Mouse (Mus musculus) limb, embryonic 10.5 days (tissue): Measurements from ENCODE around the gene Rhbg. TPM values are rescaled to one million over a fixed set of nuclear protein-coding genes. Genes with fewer than 3 reads are reported as not detected.

ENCODE experiments used
- DNase-seq: peaks from one replicate; pipeline ENCODE4 v3.0.0-alpha.2; 2017; ENCODE audit warnings: low spot score
- H3K27ac ChIP-seq: fragments of 300-500 bp; sonication (generic); 2 replicates; pipeline ENCODE4 v1.5.1; 2016; ENCODE audit warnings: mild to moderate bottlenecking
- H3K27me3 ChIP-seq: fragments of 300-500 bp; sonication (generic); 2 replicates; pipeline ENCODE4 v1.6.1; 2016; ENCODE audit warnings: low read depth, mild to moderate bottlenecking; ENCODE audit not compliant: poor library complexity, severe bottlenecking
- H3K36me3 ChIP-seq: fragments of 300-500 bp; sonication (generic); 2 replicates; pipeline ENCODE4 v1.6.1; 2016; ENCODE audit warnings: mild to moderate bottlenecking, moderate library complexity
- H3K4me1 ChIP-seq: fragments of 300-500 bp; sonication (generic); 2 replicates; pipeline ENCODE4 v1.6.1; 2016
- H3K4me3 ChIP-seq: fragments of 300-500 bp; sonication (generic); 2 replicates; pipeline ENCODE4 v1.5.1; 2016; ENCODE audit warnings: mild to moderate bottlenecking, moderate library complexity
- H3K9me3 ChIP-seq: fragments of 300-500 bp; sonication (generic); replicated peaks from 2 replicates; pipeline ENCODE4 v1.6.1; 2016; ENCODE audit warnings: mild to moderate bottlenecking
- WGBS: fragments of 180-500 bp; shearing (Covaris S2); methylation state at CpG from one replicate; pipeline ENCODE4 v1.1.7; 2016; 5-methylcytosine and 5-hydroxymethylcytosine counted together
- polyA plus RNA-seq: library from polyadenylated mRNA; unstranded; fragments of >200 nt; fragmentation: Nextera tagmentation; extraction: Ambion mirVana; gene quantifications from 2 replicates; pipeline ENCODE4 v1.2.1, GENCODE M21; 2016

Rhbg gene
- polyA plus RNA-seq, 1 experiment from 2014 or later, result 0.34 TPM

DNA sequence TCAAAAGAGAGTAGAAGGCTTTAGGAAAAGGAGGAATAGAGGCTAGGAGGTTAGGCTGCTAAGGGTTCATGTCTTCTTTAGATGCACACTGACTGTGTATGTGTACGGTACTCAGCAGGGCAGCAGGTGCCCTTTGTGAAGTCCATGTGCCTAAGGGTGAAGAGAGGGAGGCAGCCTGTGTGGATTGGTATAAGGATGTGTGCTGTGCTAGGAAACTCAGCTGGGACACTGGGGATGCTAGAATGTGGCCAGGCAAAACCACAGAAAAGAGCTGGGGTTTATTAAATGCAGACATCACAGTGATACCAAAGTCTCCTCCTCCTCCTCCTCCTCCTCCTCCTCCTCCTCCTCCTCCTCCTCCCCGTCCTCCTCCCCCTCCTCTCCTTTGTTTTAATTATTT lies 36.8 kb downstream of the Rhbg start:
- no peak for DNase-seq
- peaks cover 100% of the 10 kb centered on the region for H3K27me3 ChIP-seq
- H3K4me3 ChIP-seq, result no peak overlapping the region
- no peak overlapping the region for H3K27ac ChIP-seq
- no peaks in the 10 kb centered on the region for H3K9me3 ChIP-seq
- no peaks in the 10 kb centered on the region for H3K36me3 ChIP-seq
- H3K4me1 ChIP-seq, result peaks cover 18% of the 10 kb centered on the region
- 22% methylated on average over 2 of the region's 2 CpGs for WGBS

DNA sequence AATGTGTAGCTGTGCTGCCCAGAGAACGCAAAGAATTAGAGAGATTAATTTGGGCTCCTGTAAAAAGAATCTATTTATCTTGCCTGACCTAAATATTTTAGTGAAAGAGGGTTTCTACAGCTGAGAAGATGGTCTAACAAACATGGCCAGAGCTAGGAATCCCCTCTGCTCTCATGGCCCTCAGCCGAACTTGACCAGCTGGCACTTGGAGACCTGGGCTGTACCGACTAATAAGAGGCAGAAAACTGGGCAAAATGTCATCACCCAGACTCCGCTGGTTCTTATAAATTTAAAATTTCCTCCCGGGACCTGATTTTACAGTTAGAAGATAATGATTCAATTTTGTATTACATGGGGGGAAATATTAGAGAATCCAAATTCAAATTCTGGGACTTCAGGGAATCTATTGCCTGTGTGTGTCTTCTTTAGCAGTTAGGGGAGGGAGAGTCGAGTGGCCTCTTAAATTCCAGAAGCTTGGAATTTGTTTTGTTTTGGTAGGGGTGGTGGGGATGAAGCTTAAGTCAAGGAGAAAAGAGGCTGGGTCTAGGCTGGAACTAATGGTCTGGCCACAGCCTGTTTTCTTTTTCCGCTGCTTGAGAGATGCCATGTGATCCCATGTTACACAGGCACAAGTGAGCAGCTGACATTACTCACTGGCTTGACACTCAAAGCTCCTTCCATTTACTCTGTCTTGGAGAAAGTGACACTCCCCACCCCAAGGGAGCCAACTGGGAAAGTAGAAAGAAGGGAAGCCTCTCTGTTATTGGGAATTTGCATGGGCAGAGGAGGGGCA lies 37.8 kb downstream of the Rhbg start:
- no peaks in the 10 kb centered on the region for H3K9me3 ChIP-seq

DNA sequence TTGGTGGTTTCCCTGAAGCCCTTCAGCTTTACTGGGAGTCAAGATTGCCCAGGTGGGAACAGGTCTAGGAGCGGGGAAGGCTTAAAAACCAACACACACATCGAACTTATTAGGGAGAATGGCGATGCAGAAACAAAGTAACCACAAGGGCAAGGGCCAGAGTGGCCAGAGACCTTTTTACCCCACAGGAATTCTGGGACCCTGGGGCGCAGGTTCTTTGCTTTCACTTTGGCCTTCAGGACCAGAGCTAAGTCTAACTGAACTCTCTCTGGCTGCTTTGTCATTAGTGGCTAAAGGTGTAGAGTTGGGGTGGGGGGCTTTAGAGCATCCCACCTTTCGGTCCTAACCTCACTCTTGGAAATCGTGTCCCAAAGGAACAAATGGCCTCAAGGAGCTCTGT lies 38.4 kb downstream of the Rhbg start:
- no peaks in the 10 kb centered on the region for H3K9me3 ChIP-seq
- H3K4me3 ChIP-seq, result no peak overlapping the region
- no peaks in the 10 kb centered on the region for H3K36me3 ChIP-seq
- 2% methylated on average over 6 of the region's 6 CpGs for WGBS
- DNase-seq, result no peak
- peaks cover 100% of the 10 kb centered on the region for H3K27me3 ChIP-seq
- H3K27ac ChIP-seq, result no peak overlapping the region
- H3K4me1 ChIP-seq, result peaks cover 18% of the 10 kb centered on the region

More for the DNA sequence above, 37.8 kb downstream of the Rhbg start:
- Histone ChIP-seq H3K4me1 (peaks cover 18% of the 10 kb centered on the region), H3K27ac (no peak overlapping the region), H3K27me3 (peaks cover 100% of the 10 kb centered on the region), H3K36me3 (no peaks in the 10 kb centered on the region), H3K4me3 (no peak overlapping the region)
- WGBS, result 10% methylated on average over 7 of the region's 7 CpGs
- DNase-seq, result no peak

DNA sequence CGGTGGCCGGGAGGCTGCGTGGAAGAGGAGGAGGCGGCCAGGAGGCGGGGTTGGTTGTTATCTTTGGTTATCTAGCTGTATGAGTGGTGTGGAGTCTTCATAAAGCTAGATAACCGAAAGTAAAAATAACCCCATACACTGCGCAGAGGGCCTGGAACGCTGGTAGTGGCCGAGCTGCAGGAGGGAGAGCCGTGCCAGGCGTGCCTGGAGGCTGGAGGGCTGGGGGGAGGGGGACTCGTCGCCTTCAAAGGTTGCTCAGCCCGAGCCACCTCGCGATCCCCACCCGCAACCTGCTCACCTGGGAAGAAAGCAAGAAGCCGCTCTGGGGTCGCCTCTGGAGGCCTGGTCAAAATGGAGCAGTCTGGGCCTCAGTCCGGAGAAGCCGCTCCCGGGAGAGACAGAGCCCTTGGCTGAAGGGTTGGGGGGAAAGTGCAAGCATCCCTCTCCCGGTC lies 38.9 kb downstream of the Rhbg start:
- Histone ChIP-seq H3K4me1 (peaks cover 18% of the 10 kb centered on the region), H3K9me3 (no peaks in the 10 kb centered on the region), H3K4me3 (peak overlapping the region; percentile 24; the same call in 1 of the 2 replicates), H3K36me3 (no peaks in the 10 kb centered on the region), H3K27ac (no peak overlapping the region), H3K27me3 (peaks cover 100% of the 10 kb centered on the region)
- DNase-seq, result peak; percentile 59
- under 1% methylated on average over 23 of the region's 23 CpGs for WGBS

DNA sequence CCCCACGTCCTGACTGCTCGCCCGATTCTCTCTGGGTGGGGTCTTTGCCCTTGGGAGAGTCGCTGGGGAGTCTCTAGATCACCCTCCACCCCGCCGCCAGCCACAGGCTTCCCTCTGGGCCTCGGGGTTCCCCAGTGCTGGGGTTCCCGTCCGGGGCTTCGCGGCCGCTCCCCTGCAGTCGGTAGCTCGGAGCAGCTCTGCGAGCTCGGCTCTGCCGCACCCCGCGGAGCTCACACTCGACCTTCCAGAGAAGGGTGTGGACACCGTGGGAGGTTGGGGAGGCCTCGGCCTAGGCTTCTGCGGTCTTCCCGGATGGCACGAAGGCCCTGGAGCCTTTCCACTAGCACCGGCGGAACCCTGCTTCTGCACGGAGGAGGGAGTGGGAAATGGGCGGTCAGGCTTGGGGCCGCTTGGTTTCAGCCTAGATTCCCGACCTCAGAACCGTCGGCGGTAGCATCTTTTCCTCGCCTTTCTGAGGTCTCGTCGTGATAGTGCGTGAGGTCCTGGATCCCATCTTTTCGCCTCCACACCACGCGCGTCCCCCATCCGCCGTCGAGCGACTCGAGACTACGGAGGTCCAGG lies 39.4 kb downstream of the Rhbg start:
- H3K4me3 ChIP-seq, result peak overlapping the region; percentile 24
- peaks cover 100% of the 10 kb centered on the region for H3K27me3 ChIP-seq
- no peak for DNase-seq
- peaks cover 18% of the 10 kb centered on the region for H3K4me1 ChIP-seq
- H3K9me3 ChIP-seq, result no peaks in the 10 kb centered on the region
- H3K36me3 ChIP-seq, result no peaks in the 10 kb centered on the region
- under 1% methylated on average over 48 of the region's 48 CpGs for WGBS
- no peak overlapping the region for H3K27ac ChIP-seq

DNA sequence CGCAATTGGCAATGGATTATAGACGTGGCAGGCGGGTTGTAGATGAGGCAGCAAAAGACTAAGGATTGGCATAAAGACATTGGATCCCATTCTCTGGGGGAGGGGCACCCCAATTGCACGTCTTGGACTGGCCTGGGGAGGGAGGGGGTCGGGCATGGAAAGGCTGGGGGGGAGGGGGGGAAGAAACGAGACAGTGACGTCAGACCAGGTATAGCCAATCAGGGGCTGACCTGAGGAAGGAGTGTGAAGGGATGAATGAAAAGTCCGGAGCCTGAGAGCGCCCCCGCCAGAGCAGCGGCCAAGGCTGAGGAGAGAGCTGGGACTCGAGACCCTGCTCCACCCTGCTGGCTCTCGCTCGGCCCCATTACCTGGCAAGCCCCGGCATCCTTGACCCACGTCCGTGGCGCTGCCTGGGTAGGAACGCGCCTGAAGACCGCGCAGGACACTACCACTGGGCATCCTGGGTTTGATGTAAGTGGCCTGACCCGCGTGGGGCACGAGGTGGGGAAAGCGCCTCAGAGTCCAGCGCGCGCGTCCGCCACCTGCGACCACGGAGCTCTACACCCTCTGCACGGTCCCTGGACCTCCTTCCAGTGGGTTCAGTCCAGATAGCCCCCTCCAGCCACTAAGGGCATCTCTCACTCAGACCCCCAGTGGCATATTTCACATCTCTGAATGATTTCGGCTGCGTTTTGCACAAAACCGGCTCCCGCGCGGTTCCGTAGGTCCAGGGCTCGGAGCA lies 40.1 kb downstream of the Rhbg start:
- peaks cover 21% of the 10 kb centered on the region for H3K4me1 ChIP-seq
- H3K9me3 ChIP-seq, result no peaks in the 10 kb centered on the region
- DNase-seq, result no peak
- no peaks in the 10 kb centered on the region for H3K36me3 ChIP-seq
- peaks cover 100% of the 10 kb centered on the region for H3K27me3 ChIP-seq
- no peak overlapping the region for H3K27ac ChIP-seq
- WGBS, result 2% methylated on average over 42 of the region's 42 CpGs
- peak overlapping the region; percentile 24 for H3K4me3 ChIP-seq

DNA sequence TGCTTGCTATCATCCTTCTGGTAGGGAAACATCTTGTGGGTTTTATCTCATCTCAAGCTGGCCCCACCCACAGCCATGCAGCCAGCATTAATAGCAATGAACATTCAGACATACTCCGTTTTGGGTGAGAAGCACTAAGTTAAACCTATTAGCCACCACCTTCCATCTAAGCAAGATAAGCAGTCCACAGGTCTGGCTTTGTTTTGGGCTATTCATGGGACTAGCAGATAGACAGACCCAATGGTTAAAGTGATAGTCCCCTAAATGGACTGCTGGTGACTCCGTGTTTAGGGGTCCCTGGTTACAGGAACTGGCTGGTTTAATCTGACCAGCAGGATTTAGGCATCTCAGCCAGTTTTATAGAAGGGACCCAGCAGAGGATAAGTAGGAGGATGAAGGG lies 41.5 kb downstream of the Rhbg start:
- WGBS, result 3% methylated on average over 2 of the region's 2 CpGs
- Histone ChIP-seq H3K9me3 (no peaks in the 10 kb centered on the region), H3K27me3 (peaks cover 100% of the 10 kb centered on the region), H3K4me1 (peaks cover 21% of the 10 kb centered on the region), H3K36me3 (no peaks in the 10 kb centered on the region), H3K4me3 (no peak overlapping the region), H3K27ac (no peak overlapping the region)
- DNase-seq, result no peak

DNA sequence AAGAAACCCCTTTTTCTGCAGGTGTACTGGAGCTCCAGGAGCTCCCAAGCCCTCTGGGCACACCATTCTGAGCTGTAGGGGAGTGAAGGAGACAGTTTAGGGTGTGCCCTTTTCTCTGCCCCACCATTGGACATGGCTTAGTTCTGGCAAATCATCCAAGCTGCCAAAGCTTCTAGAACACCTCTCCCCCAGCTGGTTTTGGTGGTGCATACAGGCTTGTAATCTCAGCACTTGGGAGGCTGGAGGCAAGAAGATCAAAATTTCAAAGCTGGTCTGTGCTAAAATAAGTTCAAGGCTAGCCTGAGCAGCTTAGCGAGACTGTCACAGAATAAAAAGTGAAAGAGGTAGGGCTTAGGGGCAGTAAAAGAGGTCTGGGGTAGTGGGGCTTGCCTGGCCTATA lies 42.2 kb downstream of the Rhbg start:
- Histone ChIP-seq H3K4me1 (peaks cover 25% of the 10 kb centered on the region), H3K9me3 (no peaks in the 10 kb centered on the region), H3K27ac (no peak overlapping the region), H3K27me3 (peaks cover 100% of the 10 kb centered on the region), H3K36me3 (no peaks in the 10 kb centered on the region), H3K4me3 (no peak overlapping the region)
- 9% methylated on average over 1 of the region's 1 CpGs for WGBS
- no peak for DNase-seq

DNA sequence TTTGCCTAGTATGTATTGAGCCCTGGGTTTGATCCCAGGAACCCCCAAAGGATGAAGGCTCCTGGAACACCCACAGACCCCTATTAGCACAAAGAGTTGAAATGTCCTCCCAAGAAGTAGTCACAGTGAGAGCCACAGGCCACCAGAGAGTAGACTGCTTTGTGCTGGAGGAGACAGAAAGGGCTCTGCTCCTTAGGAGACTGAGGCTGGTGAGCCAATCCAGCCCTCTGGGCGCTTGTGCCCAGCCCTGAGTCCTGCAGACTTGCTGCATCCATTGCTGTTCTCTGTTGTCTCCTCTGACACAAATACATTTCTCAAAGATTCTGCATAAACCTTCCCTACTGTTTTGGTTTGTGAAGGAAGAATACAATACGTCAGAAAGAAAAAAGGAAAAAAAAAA lies 43.6 kb downstream of the Rhbg start:
- DNase-seq, result no peak
- no peaks in the 10 kb centered on the region for H3K9me3 ChIP-seq
- peaks cover 100% of the 10 kb centered on the region for H3K27me3 ChIP-seq
- H3K4me1 ChIP-seq, result peaks cover 28% of the 10 kb centered on the region
- 15% methylated on average over 2 of the region's 2 CpGs for WGBS
- H3K36me3 ChIP-seq, result no peaks in the 10 kb centered on the region
- no peak overlapping the region for H3K4me3 ChIP-seq
- H3K27ac ChIP-seq, result no peak overlapping the region

DNA sequence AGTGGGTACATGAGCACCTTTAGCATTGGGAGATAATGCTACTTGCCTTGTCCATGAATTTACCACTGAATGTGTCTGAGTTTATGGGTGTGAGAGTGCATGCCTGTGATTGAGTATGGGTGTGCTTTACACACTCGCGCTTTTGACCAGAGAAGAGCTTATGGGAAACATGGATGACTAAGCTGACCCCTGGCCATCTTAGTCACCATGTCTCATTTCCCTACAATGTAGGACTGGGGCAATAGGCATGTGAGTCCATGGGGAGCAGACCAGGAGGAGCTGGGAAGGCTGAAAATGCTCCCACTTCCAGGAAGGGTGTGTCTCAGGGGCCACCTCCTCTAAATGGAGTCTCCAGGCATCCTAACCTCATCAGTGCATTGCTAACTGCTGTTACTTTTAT lies 44.4 kb downstream of the Rhbg start:
- Histone ChIP-seq H3K4me1 (peaks cover 28% of the 10 kb centered on the region), H3K4me3 (no peak overlapping the region), H3K9me3 (no peaks in the 10 kb centered on the region), H3K36me3 (no peaks in the 10 kb centered on the region), H3K27me3 (peaks cover 100% of the 10 kb centered on the region), H3K27ac (no peak overlapping the region)
- no peak for DNase-seq
- 22% methylated on average over 2 of the region's 2 CpGs for WGBS

DNA sequence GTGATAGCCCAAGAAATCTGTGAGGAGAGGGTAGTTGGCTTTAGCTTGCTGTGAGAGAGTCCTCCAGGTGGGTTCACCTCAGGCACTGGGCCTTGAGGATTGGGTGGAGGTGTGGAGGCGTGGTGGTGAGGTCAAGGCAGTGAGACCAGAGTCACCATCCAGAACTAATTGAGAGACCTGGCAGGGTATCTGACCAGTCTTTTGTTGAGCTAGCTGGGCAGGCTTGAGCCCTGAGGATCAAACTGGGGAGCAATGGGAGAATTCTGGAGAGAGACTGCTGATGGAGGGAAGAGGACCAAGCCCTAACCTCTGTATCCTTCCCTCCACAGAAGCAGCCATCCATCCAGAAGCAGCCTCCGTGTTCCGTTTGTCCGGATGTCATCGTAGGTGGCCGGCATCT lies 45.2 kb downstream of the Rhbg start:
- H3K27ac ChIP-seq, result no peak overlapping the region
- no peak overlapping the region for H3K4me3 ChIP-seq
- WGBS, result under 1% methylated on average over 6 of the region's 6 CpGs
- DNase-seq, result no peak
- H3K4me1 ChIP-seq, result peaks cover 20% of the 10 kb centered on the region
- no peaks in the 10 kb centered on the region for H3K36me3 ChIP-seq
- no peaks in the 10 kb centered on the region for H3K9me3 ChIP-seq
- H3K27me3 ChIP-seq, result peaks cover 100% of the 10 kb centered on the region

DNA sequence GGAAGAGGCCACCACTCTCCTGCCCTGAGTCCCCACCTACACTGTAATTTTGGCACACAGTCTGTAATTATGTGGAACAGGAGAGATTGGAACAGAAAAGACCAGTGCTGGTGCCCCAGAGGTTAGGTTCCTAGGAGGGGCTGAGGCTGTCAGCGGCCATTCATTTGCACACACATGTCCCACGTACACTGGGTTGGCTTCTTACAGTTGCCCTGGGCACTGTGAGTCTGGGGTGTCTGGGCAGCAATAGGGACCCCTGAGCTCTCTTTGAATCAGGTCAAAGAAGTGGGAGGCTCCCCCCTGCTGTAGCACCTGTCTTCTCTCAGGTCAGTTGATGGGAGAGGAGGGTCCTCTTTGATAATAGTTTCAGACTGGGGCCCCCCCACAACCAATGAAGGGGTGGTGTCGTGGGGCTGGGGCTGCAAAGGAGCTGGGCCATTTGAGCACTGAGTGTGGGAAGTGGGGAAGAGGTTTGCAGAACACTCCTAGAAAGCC lies 46.2 kb downstream of the Rhbg start:
- DNase-seq, result no peak
- Histone ChIP-seq H3K27me3 (peaks cover 100% of the 10 kb centered on the region), H3K36me3 (no peaks in the 10 kb centered on the region), H3K9me3 (no peaks in the 10 kb centered on the region), H3K27ac (no peak overlapping the region), H3K4me1 (peaks cover 19% of the 10 kb centered on the region), H3K4me3 (no peak overlapping the region)
- WGBS, result 4% methylated on average over 3 of the region's 3 CpGs
